Mouse (Mus musculus): ENCODE results near the gene Ifitm3.

DNA sequence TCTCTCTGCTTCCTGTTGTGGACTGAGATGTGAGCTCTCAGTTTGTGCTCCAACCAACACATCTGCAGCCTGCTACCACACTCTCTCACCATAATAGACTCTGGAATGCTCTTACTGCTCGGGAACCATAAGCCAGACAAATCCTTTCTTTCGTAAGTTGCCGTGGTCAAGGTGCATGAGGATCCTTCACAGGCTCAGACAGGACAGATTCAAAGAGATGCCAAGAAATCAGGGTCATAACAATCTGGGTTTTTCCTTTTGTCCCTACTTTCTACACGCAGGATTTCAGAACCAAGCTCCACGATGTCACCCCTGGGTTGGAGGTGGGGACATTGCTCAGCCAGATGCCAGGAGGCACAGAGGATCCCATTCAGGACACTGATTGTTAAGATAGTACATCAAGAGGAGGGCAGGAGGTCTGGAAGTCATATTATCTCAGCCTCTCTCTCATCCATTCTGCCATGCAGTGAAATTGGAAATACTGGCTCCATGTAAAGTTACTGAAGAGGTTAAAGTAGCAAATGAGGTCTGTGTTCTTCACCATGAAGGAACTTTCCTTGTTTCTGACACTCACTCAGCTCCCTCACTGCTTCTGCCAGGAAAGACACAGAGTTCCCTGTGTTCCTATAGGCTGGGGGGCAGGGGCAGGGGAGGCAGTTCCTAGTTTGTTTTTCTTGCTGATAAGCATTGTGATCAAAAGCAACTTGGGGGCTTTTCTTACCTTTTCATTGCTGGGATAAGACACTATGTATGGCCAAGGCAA, 7.1 kb downstream of the Ifitm3 start:
- TF ChIP-seq CTCF (conservative IDR thresholded peaks at IDR 0.05 in 1 of 2, IDR thresholded peaks at IDR 0.05 in 1 of 2; ENCODE audit: low read depth in 2 of 2, low read length in 2 of 2) (no peak), ZNF384 (IDR thresholded peaks at IDR 0.05; ENCODE audit: low read depth, low read length) (no peak), ETS1 (conservative IDR thresholded peaks at IDR 0.05; ENCODE audit: low read depth, low read length) (no peak), CHD1 (IDR thresholded peaks at IDR 0.05; ENCODE audit: low read depth, low read length) (no peak), POLR2A (IDR thresholded peaks at IDR 0.05; ENCODE audit: low read depth, low read length) (no peak), TBP (conservative IDR thresholded peaks at IDR 0.05; ENCODE audit: low read depth, low read length) (no peak), USF1 (IDR thresholded peaks at IDR 0.05; ENCODE audit: low read depth, low read length) (no peak), GABPA (IDR thresholded peaks at IDR 0.05; ENCODE audit: insufficient replicate concordance, low read depth, low read length) (no peak), MXI1 (IDR thresholded peaks at IDR 0.05; ENCODE audit: low read depth, low read length) (no peak), RCOR1 (conservative IDR thresholded peaks at IDR 0.05; ENCODE audit: low read depth, low read length) (no peak), POLR2AphosphoS2 (IDR thresholded peaks at IDR 0.05; ENCODE audit: low read depth, low read length) (no peak), NELFE (IDR thresholded peaks at IDR 0.05; ENCODE audit: low read depth, low read length) (no peak)
